Mouse (Mus musculus): ENCODE data around the gene Sugp1. TPM values are rescaled to one million over a fixed set of nuclear protein-coding genes. Genes with fewer than 3 reads are reported as not detected.

Gene Sugp1
- total RNA-seq, 1 experiment from 2014 or later = 51.9 TPM

DNA sequence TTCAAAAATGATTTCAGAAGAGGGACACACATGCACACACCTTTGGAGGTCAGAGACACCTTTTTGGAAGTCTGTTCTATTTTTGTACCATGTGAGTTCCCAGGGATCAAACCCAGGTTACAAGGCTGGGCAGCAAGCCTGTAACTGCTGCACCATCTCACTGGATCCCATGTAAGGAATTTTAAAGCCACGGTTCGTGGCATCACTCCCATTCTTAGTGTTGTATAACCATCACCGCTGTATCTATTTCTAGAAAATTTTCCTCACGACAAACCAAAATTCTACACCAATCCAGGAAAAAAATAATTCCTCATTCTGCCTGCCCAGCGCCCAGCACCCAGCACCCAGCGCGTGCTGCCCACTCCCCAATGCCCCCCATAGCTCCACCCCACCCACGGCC is 56.7 kb downstream of the Sugp1 start:
- ATAC-seq (ENCODE audit: extremely low read depth, insufficient number of reproducible peaks, low FRiP score, poor library complexity, severe bottlenecking) = no peak

DNA sequence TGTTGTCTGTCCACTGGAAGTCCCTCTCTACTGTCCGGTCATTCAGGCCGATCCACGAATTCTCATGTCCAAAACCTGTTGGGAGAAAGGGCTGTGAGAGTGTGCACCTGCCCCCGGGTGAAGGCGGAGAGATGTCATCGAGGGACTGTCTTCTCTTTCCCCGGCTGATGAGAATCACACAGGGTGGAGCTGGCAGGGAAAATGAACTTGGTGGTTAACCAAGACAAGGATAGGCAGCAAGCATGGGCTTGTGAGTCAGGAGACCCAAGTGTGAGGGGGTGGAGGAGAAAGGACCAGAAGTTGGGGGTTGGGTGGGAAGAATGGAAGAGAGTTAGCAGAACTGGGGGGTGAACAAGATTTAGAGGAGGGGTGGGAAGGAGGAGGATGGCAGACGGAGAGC is 57.6 kb downstream of the Sugp1 start:
- ATAC-seq (ENCODE audit: extremely low read depth, insufficient number of reproducible peaks, low FRiP score, poor library complexity, severe bottlenecking) = no peak

DNA sequence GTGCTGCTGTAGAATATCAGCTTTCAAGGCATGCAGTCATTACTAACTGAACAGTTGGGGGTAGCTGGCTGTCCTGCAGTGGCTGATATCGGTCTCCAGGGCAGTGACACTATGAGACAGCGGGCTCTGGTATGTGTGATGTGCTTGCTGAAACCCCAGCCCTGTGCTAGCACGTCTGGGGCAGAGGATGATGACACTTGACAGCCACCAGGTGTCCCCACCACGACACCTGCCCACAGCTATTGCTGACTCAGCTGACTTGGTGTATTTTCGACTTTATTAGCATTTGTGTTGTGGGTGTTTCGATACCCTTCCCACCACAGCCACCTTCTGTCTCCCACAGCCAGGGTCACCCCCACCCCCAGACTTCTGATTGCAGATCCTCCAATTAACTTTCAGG is 61.9 kb downstream of the Sugp1 start:
- peak; percentile 77 for ATAC-seq (ENCODE audit: extremely low read depth, insufficient number of reproducible peaks, low FRiP score, poor library complexity, severe bottlenecking)

GRCm38 (mm10) chr8:70104922-70105321 is 62.3 kb downstream of the Sugp1 start:
- no peak for ATAC-seq (ENCODE audit: extremely low read depth, insufficient number of reproducible peaks, low FRiP score, poor library complexity, severe bottlenecking)

DNA sequence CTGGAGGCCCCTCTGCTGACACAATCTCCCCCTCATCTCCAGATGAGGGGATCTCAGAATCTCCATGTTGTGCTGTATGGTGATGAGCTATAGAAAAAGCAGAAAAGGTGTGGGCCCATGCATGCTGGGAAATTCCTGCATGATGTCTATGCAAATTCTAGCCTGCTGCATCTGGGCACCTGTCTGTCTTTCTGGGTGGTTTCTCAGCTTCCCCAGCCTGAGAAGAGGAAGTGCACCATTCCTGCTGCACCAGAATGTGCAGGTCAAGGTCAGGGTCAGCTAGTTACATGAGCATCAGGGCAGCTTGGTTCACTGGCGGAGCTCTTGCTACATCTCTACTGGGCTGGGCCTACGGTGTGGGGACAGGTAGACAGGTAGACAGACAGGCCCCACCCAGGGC is 67.8 kb downstream of the Sugp1 start:
- ATAC-seq (ENCODE audit: extremely low read depth, insufficient number of reproducible peaks, low FRiP score, poor library complexity, severe bottlenecking) = no peak

GRCm38 (mm10) chr8:70111192-70111795 is 68.7 kb downstream of the Sugp1 start:
- ATAC-seq (ENCODE audit: extremely low read depth, insufficient number of reproducible peaks, low FRiP score, poor library complexity, severe bottlenecking) = no peak

DNA sequence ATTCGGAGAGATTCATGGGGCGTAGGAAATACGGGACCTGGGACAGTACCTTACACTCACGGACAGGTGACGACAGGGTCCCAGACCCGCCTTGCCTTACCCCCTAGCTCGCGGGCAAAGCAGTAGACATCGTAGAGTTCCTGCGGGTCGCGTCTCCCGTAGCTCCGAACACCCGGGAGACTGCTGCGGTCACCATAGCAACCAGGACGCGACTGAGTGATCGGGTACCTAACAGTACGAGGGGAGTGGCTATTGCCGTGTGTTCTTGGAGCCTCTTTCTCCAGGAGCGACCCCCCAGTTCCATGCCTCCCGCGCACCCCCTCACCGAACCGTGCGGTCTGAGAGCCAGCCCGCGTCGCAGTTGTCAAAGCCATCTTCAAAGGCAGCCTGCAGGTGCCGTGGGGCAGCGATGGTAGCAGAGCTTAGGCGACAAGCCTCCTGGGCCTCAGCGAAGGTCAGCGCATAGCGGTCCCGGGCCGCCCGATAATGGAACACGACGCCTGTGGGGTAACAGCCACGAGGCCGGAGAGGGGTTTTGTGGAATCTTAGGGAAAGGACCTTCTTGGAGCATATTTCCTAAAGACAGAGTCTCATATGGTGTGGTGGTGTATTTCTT is 69.9 kb downstream of the Sugp1 start:
- no peak for ATAC-seq (ENCODE audit: extremely low read depth, insufficient number of reproducible peaks, low FRiP score, poor library complexity, severe bottlenecking)

DNA sequence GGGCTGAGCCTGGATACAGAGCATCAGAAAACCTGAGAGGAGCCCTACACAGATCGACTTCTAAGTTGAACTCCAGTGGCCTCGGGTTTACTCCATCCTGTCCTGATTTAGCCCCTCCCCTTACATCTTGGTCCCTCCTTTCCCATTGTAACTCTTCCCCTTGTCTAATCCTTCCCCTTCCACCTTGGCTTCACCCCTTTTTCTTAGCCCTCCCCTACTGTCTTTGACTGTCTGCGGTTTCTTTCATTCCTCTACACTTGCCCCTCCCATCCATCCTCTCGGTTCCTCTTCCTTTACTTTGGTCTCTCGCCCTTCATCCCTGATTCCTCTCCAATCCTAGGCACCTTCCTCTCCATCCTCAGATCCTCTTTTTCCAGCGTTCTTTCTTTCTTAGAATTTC is 71.9 kb downstream of the Sugp1 start:
- no peak for ATAC-seq (ENCODE audit: extremely low read depth, insufficient number of reproducible peaks, low FRiP score, poor library complexity, severe bottlenecking)

DNA sequence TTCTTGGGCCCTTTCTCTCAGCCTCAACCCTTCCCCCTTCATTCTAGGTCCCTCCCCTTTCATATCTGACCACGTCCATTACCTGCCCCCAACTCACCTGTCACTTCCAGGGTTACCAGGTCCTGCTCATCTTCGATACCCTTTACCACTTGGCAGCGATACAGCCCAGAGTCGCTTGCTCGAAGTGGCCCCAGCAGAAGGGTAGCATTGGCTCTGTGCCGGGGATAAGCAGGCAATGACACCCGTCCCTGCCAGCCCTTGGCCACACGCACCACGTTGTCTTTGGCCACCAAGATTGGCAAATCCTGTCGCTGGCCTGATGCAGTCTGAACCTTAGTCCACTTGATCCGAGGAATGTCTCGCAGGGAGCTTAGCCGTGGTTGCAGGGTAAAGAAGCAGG is 72.3 kb downstream of the Sugp1 start:
- no peak for ATAC-seq (ENCODE audit: extremely low read depth, insufficient number of reproducible peaks, low FRiP score, poor library complexity, severe bottlenecking)

GRCm38 (mm10) chr8:70117611-70118010 is 75.0 kb downstream of the Sugp1 start:
- ATAC-seq (ENCODE audit: extremely low read depth, insufficient number of reproducible peaks, low FRiP score, poor library complexity, severe bottlenecking) = no peak

DNA sequence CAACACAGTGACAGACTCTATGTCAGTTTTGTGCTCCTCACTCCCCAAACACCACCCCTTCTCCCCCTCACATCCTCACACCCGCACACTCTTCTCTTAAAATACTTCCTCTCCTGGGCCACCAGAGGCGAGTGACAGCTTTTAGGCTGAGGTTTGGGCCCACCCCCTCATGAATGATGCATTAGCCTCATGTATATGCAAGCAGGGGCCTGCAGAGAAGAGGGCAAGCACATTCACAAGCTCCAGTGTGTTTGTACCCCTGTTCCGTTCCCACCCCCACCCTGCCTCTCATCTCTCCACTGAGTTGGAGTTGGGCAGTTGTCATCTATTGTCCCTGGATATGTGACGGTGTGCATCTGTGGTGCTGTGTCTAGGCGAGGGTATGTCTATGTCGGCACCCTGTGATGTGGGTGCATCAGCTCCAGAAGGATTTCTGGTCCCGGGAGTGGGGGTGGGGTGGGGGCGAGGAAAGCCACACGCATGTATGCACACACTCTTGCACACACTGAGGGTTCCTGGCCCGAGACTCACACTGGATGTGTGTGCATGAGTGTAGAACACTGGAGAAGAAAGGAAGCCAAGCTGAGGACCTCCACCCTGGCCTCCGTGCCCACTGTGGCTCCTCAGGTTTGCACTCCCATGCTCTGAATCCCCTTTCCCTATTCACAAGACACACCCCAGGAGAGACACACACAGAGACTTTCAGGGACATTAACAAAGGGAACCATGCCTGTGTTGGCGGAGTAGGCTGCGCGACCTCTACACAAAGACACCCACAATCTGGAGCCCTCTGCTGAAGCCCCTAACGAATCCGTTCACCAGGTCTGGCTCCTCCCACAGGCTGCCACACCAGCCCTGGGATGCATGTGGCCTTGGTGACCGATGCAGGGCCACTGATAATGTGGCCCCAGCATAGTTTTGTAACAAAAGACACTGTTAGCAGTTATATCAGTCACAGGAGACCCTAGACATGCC is 76.4 kb downstream of the Sugp1 start:
- no peak for ATAC-seq (ENCODE audit: extremely low read depth, insufficient number of reproducible peaks, low FRiP score, poor library complexity, severe bottlenecking)

DNA sequence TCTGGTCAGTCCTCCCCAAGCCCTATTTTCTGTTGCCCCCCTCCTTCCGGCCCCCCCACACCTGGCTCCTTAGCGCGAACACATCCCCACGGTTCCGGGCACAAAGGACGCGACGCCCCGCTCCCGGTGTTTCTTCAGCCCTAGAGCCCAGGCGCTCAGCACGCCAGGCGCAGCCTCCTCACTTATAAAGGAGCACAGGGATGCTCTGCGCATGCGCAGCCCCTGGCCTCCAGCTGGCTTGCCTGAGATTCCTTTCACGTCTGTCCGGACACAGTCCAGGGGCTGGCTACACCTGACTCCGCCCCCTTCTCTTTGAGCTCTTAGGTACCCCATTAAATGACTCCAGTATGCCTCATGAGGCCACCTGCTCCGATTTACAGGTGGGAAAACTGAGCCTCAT is 78.1 kb downstream of the Sugp1 start, which contains the start of gene Ncan:
Ncan (minus strand) TSS at position 207 of the 400 bp plus-strand sequence.
- ATAC-seq (ENCODE audit: extremely low read depth, insufficient number of reproducible peaks, low FRiP score, poor library complexity, severe bottlenecking) = no peak

Other genes starting within 250 kb of the Sugp1 start
- 265 and 326 TPM in 2 replicates for gene Gmip, start 234.1 kb upstream of the Sugp1 start, total RNA-seq (2017)
- 3.7 and 4.7 TPM in 2 replicates for gene Lpar2, start 220.4 kb upstream of the Sugp1 start, total RNA-seq (2017)
- 5.8 and 9.8 TPM in 2 replicates for gene Pbx4, start 210.3 kb upstream of the Sugp1 start, total RNA-seq (2017)
- gene Cilp2, start 155.1 kb upstream of the Sugp1 start, total RNA-seq (2017) = not detected in 2 replicates
- gene Tssk6, start 140.6 kb upstream of the Sugp1 start, total RNA-seq (2017) = 0.93 and 1.7 TPM in 2 replicates
- gene Ndufa13, start 140.3 kb upstream of the Sugp1 start, total RNA-seq (2017) = 55.9 and 58.3 TPM in 2 replicates
- 0.61 TPM in 1 of 2 replicates, not detected in the other for gene Yjefn3, start 140.1 kb upstream of the Sugp1 start, total RNA-seq (2017)
- gene Gatad2a, start 46.4 kb upstream of the Sugp1 start, total RNA-seq (2017) = 52.6 and 64.2 TPM in 2 replicates
- gene Mau2, start 79 bp upstream of the Sugp1 start, total RNA-seq (2017) = 104 and 111 TPM in 2 replicates
- gene Tm6sf2, start 30.1 kb downstream of the Sugp1 start, total RNA-seq (2017) = 0.74 and 0.93 TPM in 2 replicates
- not detected in 2 replicates for gene Hapln4, start 40.6 kb downstream of the Sugp1 start, total RNA-seq (2017)
- gene Ncan, start 78.1 kb downstream of the Sugp1 start, total RNA-seq (2017) = not detected in 2 replicates
- gene Nr2c2ap, start 88.5 kb downstream of the Sugp1 start, total RNA-seq (2017) = 4.7 and 5.2 TPM in 2 replicates
- 17.1 and 18.7 TPM in 2 replicates for gene Rfxank, start 96.3 kb downstream of the Sugp1 start, total RNA-seq (2017)
- 55.7 and 63.4 TPM in 2 replicates for gene Borcs8, start 96.7 kb downstream of the Sugp1 start, total RNA-seq (2017)
- gene Mef2b, start 96.9 kb downstream of the Sugp1 start, total RNA-seq (2017) = 0.70 and 0.86 TPM in 2 replicates
- gene Tmem161a, start 129.5 kb downstream of the Sugp1 start, total RNA-seq (2017) = 6.8 and 15.2 TPM in 2 replicates
- gene Slc25a42, start 169.5 kb downstream of the Sugp1 start, total RNA-seq (2017) = 3.2 and 5.0 TPM in 2 replicates
- 39.7 and 43.2 TPM in 2 replicates for gene Sugp2, start 191.4 kb downstream of the Sugp1 start, total RNA-seq (2017)
- 5.8 and 6.9 TPM in 2 replicates for gene Armc6, start 191.7 kb downstream of the Sugp1 start, total RNA-seq (2017)
- gene Homer3, start 240.0 kb downstream of the Sugp1 start, total RNA-seq (2017) = 4.4 and 6.3 TPM in 2 replicates

Measured in neutrophil, adult 5-6 weeks (primary cell).